8 mouse cellular contexts compared by ENCODE assay signal in genomic region chr16:32002509-32003477, GRCm38 (mm10). TPM values are rescaled to one million over a fixed set of nuclear protein-coding genes. Genes with fewer than 3 reads are reported as not detected.
DNase-seq lines count a peak whose midpoint lies in the region; ATAC-seq lines count a peak whose summit lies in the region.

Senp5 (minus strand) TSS chr16:32003287.

- DNase-seq in adipocyte (ENCODE audit: low spot score): peak; percentile 97
- peak; percentile 98 for DNase-seq in embryo, embryonic 10 days (ENCODE audit: low spot score)
- DNase-seq in gastrocnemius, postnatal 10 days: peak; percentile 88
- DNase-seq in induced T-regulatory cell, adult 2 months (ENCODE audit: low read depth): peak; percentile 95
- DNase-seq in left cerebral cortex, adult 9 months (ENCODE audit: low spot score in 2 of 2): peak; percentile 74 to 87
- DNase-seq in right cerebral cortex, postnatal 14 days: peak; percentile 88
- peak; percentile 90 to 93 for DNase-seq in urinary bladder, postnatal 36 days (ENCODE audit: low spot score in 2 of 2)

- peak; percentile 100 for ATAC-seq in megakaryocyte progenitor cell, adult 5-6 weeks (replicated peaks; ENCODE audit: poor library complexity)

RNA-seq across cellular contexts. Expression of gene Senp5, which starts in this region (rescaled TPM):
- 10 to 100 TPM; 13.8 to 17.0 TPM for total RNA-seq in gastrocnemius, postnatal 10 days (2021)
- 20.2 and 22.9 TPM in 2 replicates for total RNA-seq in megakaryocyte progenitor cell, adult 5-6 weeks (2015)
- 20.3 and 21.0 TPM in 2 replicates for total RNA-seq in megakaryocyte progenitor cell, adult 5-6 weeks (2017)

Comparison
In these comparisons a context has a peak if more than half of its experiments do, and no peak if none do; other contexts are left out.
1. Peak in every context shown above with its lines: DNase-seq and ATAC-seq.